ENCODE assay signal across 17 mouse cellular contexts in the genomic region with DNA sequence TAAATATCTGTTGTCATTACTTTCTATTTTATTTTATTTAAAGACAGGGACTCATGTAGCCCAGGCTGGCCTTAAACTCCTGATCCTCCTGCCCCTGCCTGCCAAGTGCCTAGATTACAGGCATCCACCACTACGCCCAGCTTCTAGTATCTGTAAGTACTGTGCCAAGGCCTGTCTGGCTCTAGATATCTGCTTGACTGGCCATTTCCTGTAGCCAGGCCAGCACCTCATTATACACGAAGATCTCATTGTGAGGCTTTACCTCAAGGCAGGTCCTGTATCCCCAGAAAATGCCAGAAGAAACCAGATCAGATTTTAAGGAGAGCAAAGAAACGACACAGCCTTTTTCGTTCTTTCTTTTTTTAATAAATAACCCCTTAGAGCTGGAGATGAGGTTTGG. TPM values are rescaled to one million over a fixed set of nuclear protein-coding genes. Genes with fewer than 3 reads are reported as not detected.
DNase-seq lines count a peak whose midpoint lies in the region; ATAC-seq and TF ChIP-seq lines count a peak whose summit lies in the region.
"Had no signal": no experiment of that assay in that cellular context is flagged by ENCODE, and none has a peak within 500 bp of the region (broad histone marks: within the 10 kb centered on the region; RNA-seq: fewer than 3 reads in every experiment).

No protein-coding gene starts in this region.

- DNase-seq in cerebellum, adult 9-10 months = peak; percentile 41
- DNase-seq in cerebellum, adult 8-10 months = no peak
- no peak for DNase-seq in kidney, postnatal 14 days
- no peak for DNase-seq in ES-E14 (ENCODE audit: low read depth, low spot score)
- no peak for DNase-seq in lung, postnatal 4 days

- ATAC-seq in heart, embryonic 13.5 days (ENCODE audit: extremely low read depth, insufficient number of reproducible peaks, low FRiP score, low TSS enrichment) = no peak
- ATAC-seq in heart, embryonic 11.5 days (replicated peaks; ENCODE audit: insufficient number of reproducible peaks, low FRiP score, low TSS enrichment) = no peak
- no peak for ATAC-seq in kidney, embryonic 15.5 days (replicated peaks; ENCODE audit: low FRiP score)
- ATAC-seq: forebrain, embryonic 15.5 days; intestine, embryonic 15.5 days; Patski had no signal

- no peaks in the 10 kb centered on the region for H3K9me3 ChIP-seq in heart, embryonic 13.5 days
- no peaks in the 10 kb centered on the region for H3K9me3 ChIP-seq in heart, embryonic 11.5 days (replicated peaks; ENCODE audit: control insufficient read depth, low read length)
- H3K9me3 ChIP-seq in kidney, embryonic 15.5 days (replicated peaks) = no peaks in the 10 kb centered on the region
- no peaks in the 10 kb centered on the region for H3K9me3 ChIP-seq in ES-E14 (ENCODE audit: control insufficient read depth, insufficient read depth, low read depth, low read length)
- H3K9me3 ChIP-seq: forebrain, embryonic 15.5 days; G1E; intestine, embryonic 15.5 days; midbrain, embryonic 12.5 days; neural tube, embryonic 15.5 days had no signal

- in situ Hi-C loops in ES-E14 (cut with MboI; ENCODE audit: low sequenced_read_pairs in 2 of 2, unreplicated experiment in 2 of 2) = no loop called here

- WGBS in heart, embryonic 13.5 days = 81% methylated on average over 4 of the region's 4 CpGs
- WGBS in heart, embryonic 11.5 days (ENCODE audit: insufficient replicate concordance) = 79% methylated on average over 4 of the region's 4 CpGs
- WGBS in kidney, embryonic 15.5 days = 89% methylated on average over 4 of the region's 4 CpGs

- peak overlapping the region; percentile 52; the same call in 1 of the 2 replicates for H3K9ac ChIP-seq in heart, embryonic 13.5 days
- no peak overlapping the region for H3K9ac ChIP-seq in heart, embryonic 11.5 days (ENCODE audit: low read depth, low read length)
- no peak overlapping the region for H3K9ac ChIP-seq in kidney, embryonic 15.5 days
- peak overlapping the region; percentile 49; the same call in 1 of the 2 replicates for H3K9ac ChIP-seq in ES-E14 (ENCODE audit: insufficient read depth, low read depth, low read length, poor library complexity, severe bottlenecking)
- H3K9ac ChIP-seq: forebrain, embryonic 15.5 days; intestine, embryonic 15.5 days; limb, embryonic 12.5 days; liver, postnatal 0 days; midbrain, embryonic 12.5 days; neural tube, embryonic 15.5 days had no signal

- H3K4me3 ChIP-seq in heart, embryonic 13.5 days = no peak overlapping the region
- no peak overlapping the region for H3K4me3 ChIP-seq in heart, embryonic 11.5 days (ENCODE audit: low read depth, low read length)
- no peak overlapping the region for H3K4me3 ChIP-seq in kidney, embryonic 15.5 days (replicated peaks)
- H3K4me3 ChIP-seq in ES-E14 (ENCODE audit: insufficient read depth in 1 of 2, low read depth in 1 of 2, low read length in 2 of 2, poor library complexity in 1 of 2, severe bottlenecking in 1 of 2) = peak overlapping the region in 1 of 2 experiments; percentile 34; a peak in 1 of 4 replicates
- H3K4me3 ChIP-seq: forebrain, embryonic 15.5 days; intestine, embryonic 15.5 days; limb, embryonic 12.5 days; midbrain, embryonic 12.5 days; neural tube, embryonic 15.5 days had no signal

- peak overlapping the region; percentile 32; the same call in 1 of the 2 replicates for H3K27ac ChIP-seq in heart, embryonic 13.5 days (replicated peaks)
- no peak overlapping the region for H3K27ac ChIP-seq in heart, embryonic 11.5 days (ENCODE audit: low read depth, low read length)
- peak overlapping the region; percentile 29; the same call in 1 of the 2 replicates for H3K27ac ChIP-seq in kidney, embryonic 15.5 days
- H3K27ac ChIP-seq in ES-E14 (ENCODE audit: insufficient read depth, low read depth, low read length, poor library complexity, severe bottlenecking) = no peak overlapping the region
- H3K27ac ChIP-seq: forebrain, embryonic 15.5 days; intestine, embryonic 15.5 days; limb, embryonic 12.5 days; midbrain, embryonic 12.5 days; neural tube, embryonic 15.5 days had no signal

- peaks cover 19% of the 10 kb centered on the region for H3K36me3 ChIP-seq in heart, embryonic 13.5 days
- peaks cover 4% of the 10 kb centered on the region; the same call in 1 of the 2 replicates for H3K36me3 ChIP-seq in heart, embryonic 11.5 days (ENCODE audit: control insufficient read depth, insufficient read depth, low read length)
- peaks cover 13% of the 10 kb centered on the region for H3K36me3 ChIP-seq in kidney, embryonic 15.5 days
- no peaks in the 10 kb centered on the region for H3K36me3 ChIP-seq in ES-E14 (ENCODE audit: control insufficient read depth, insufficient read depth, low read length, poor library complexity, severe bottlenecking)
- H3K36me3 ChIP-seq: forebrain, embryonic 15.5 days; intestine, embryonic 15.5 days had no signal

- H3K27me3 ChIP-seq in heart, embryonic 13.5 days (replicated peaks) = no peaks in the 10 kb centered on the region
- no peaks in the 10 kb centered on the region for H3K27me3 ChIP-seq in heart, embryonic 11.5 days (ENCODE audit: control insufficient read depth, insufficient read depth, low read length)
- H3K27me3 ChIP-seq in kidney, embryonic 15.5 days = no peaks in the 10 kb centered on the region
- H3K27me3 ChIP-seq: forebrain, embryonic 15.5 days; intestine, embryonic 15.5 days; limb, embryonic 12.5 days; midbrain, embryonic 12.5 days; neural tube, embryonic 15.5 days; Patski had no signal

- H3K4me2 ChIP-seq in heart, embryonic 13.5 days = no peak overlapping the region
- no peak overlapping the region for H3K4me2 ChIP-seq in heart, embryonic 11.5 days
- H3K4me2 ChIP-seq in kidney, embryonic 15.5 days = no peak overlapping the region
- H3K4me2 ChIP-seq: forebrain, embryonic 15.5 days; intestine, embryonic 15.5 days; limb, embryonic 12.5 days; liver, embryonic 11.5 days; midbrain, embryonic 12.5 days had no signal

- peaks cover 39% of the 10 kb centered on the region for H3K4me1 ChIP-seq in heart, embryonic 13.5 days
- no peaks in the 10 kb centered on the region; the same call in 1 of the 2 replicates for H3K4me1 ChIP-seq in heart, embryonic 11.5 days (ENCODE audit: control insufficient read depth, insufficient read depth, low read length)
- H3K4me1 ChIP-seq in kidney, embryonic 15.5 days = peaks cover 37% of the 10 kb centered on the region
- H3K4me1 ChIP-seq in ES-E14 (ENCODE audit: control insufficient read depth in 2 of 2, insufficient read depth in 2 of 2, low read length in 2 of 2, poor library complexity in 1 of 2) = peaks cover 3 to 7% of the 10 kb centered on the region in 2 experiments; a peak in 3 of 4 replicates

TF ChIP-seq in ES-E14, 5 proteins besides CTCF, POLR2A, EP300 and RAD21:
- no peak for TF ChIP-seq CHD2 (IDR thresholded peaks at IDR 0.05; ENCODE audit: low read depth, low read length)
- TF ChIP-seq MAFK (IDR thresholded peaks at IDR 0.05; ENCODE audit: insufficient read depth, low read depth, low read length) = no peak
- TF ChIP-seq ZNF384 (IDR thresholded peaks at IDR 0.05; ENCODE audit: low read depth, low read length) = no peak
- no peak for TF ChIP-seq ZC3H11A (IDR thresholded peaks at IDR 0.05; ENCODE audit: borderline replicate concordance, low read depth, low read length)
- TF ChIP-seq HCFC1 (IDR thresholded peaks at IDR 0.05; ENCODE audit: borderline replicate concordance, insufficient read depth, low read length) = no peak

RNA-seq across cellular contexts. Expression of a gene that starts 4.8 kb away (rescaled TPM):
- polyA plus RNA-seq in heart, embryonic 13.5 days (2015; fragmentation: Nextera tagmentation; extraction: Ambion mirVana) = 10.5 and 13.7 TPM in 2 replicates
- polyA plus RNA-seq in heart, embryonic 11.5 days (2014; fragmentation: Nextera tagmentation; extraction: Ambion mirVana) = 11.9 TPM in 2 replicates
- polyA plus RNA-seq in kidney, embryonic 15.5 days (2015; fragmentation: Nextera tagmentation; extraction: Ambion mirVana) = 15.6 and 17.3 TPM in 2 replicates
- total RNA-seq in ES-E14 (2012; rRNA removed) = 36.1 and 47.5 TPM in 2 replicates

RNA-seq across cellular contexts. Expression of a gene that starts 12.2 kb away (rescaled TPM):
- 6.8 and 7.7 TPM in 2 replicates for polyA plus RNA-seq in heart, embryonic 13.5 days (2015; fragmentation: Nextera tagmentation; extraction: Ambion mirVana)
- 9.0 and 9.1 TPM in 2 replicates for polyA plus RNA-seq in heart, embryonic 11.5 days (2014; fragmentation: Nextera tagmentation; extraction: Ambion mirVana)
- 9.5 and 11.1 TPM in 2 replicates for polyA plus RNA-seq in kidney, embryonic 15.5 days (2015; fragmentation: Nextera tagmentation; extraction: Ambion mirVana)
- total RNA-seq in ES-E14 (2012; rRNA removed) = 5.9 and 6.3 TPM in 2 replicates

RNA-seq across cellular contexts. Expression of a gene that starts 58.2 kb away (rescaled TPM):
- polyA plus RNA-seq in heart, embryonic 13.5 days (2015; fragmentation: Nextera tagmentation; extraction: Ambion mirVana) = 0.12 and 0.22 TPM in 2 replicates
- polyA plus RNA-seq in heart, embryonic 11.5 days (2014; fragmentation: Nextera tagmentation; extraction: Ambion mirVana) = 0.40 and 0.51 TPM in 2 replicates
- 0.30 and 1.1 TPM in 2 replicates for polyA plus RNA-seq in kidney, embryonic 15.5 days (2015; fragmentation: Nextera tagmentation; extraction: Ambion mirVana)
- 0.69 and 0.89 TPM in 2 replicates for total RNA-seq in ES-E14 (2012; rRNA removed)
- polyA plus RNA-seq: G1E; liver, postnatal 0 days had no signal

Comparison
In these comparisons a context has a peak if more than half of its experiments do, and no peak if none do; other contexts are left out.
1. H3K27ac ChIP-seq: peak in heart, embryonic 13.5 days (single experiment) and kidney, embryonic 15.5 days (single experiment); none in heart, embryonic 11.5 days (single experiment) and ES-E14 (single experiment).
2. H3K9ac ChIP-seq: peak in heart, embryonic 13.5 days (single experiment) and ES-E14 (single experiment); none in heart, embryonic 11.5 days (single experiment) and kidney, embryonic 15.5 days (single experiment).